Mouse (Mus musculus) intestine, postnatal 0 days (tissue): ENCODE measurements around the gene Hnrnph3. TPM values are rescaled to one million over a fixed set of nuclear protein-coding genes. Genes with fewer than 3 reads are reported as not detected.

Experiments
- ATAC-seq: fragments of 200-750 bp; cut with Nextera tagmentation; 2 replicates; pipeline ENCODE4 v1.8.0; 2017; ENCODE audit warnings: mild to moderate bottlenecking, moderate TSS enrichment, moderate library complexity
- H3K27ac ChIP-seq: fragments of 300-500 bp; sonication (generic); 2 replicates; pipeline ENCODE4 v1.5.1; 2014; ENCODE audit warnings: mild to moderate bottlenecking, low read depth, low read length, moderate library complexity
- H3K27me3 ChIP-seq: fragments of 300-500 bp; sonication (generic); replicated peaks from 2 replicates; pipeline ENCODE4 v1.6.1; 2014; ENCODE audit warnings: low read length, mixed read lengths; ENCODE audit not compliant: control insufficient read depth, insufficient read depth
- H3K36me3 ChIP-seq: fragments of 300-500 bp; sonication (generic); 2 replicates; pipeline ENCODE4 v1.6.1; 2014; ENCODE audit warnings: mild to moderate bottlenecking, moderate library complexity; ENCODE audit not compliant: control insufficient read depth, insufficient read depth
- H3K4me1 ChIP-seq: fragments of 300-500 bp; sonication (generic); replicated peaks from 2 replicates; pipeline ENCODE4 v1.6.1; 2014; ENCODE audit warnings: antibody characterized with exemption, low read length, mixed read lengths; ENCODE audit not compliant: control insufficient read depth, insufficient read depth
- H3K4me2 ChIP-seq: fragments of 300-500 bp; sonication (generic); replicated peaks from 2 replicates; pipeline ENCODE4 v1.6.1; 2014; ENCODE audit warnings: low read depth, mild to moderate bottlenecking, moderate library complexity
- H3K4me3 ChIP-seq: fragments of 300-500 bp; sonication (generic); 2 replicates; pipeline ENCODE4 v1.5.1; 2014; ENCODE audit warnings: low read depth, low read length
- H3K9ac ChIP-seq: fragments of 300-500 bp; sonication (generic); 2 replicates; pipeline ENCODE4 v1.6.1; 2014; ENCODE audit warnings: mild to moderate bottlenecking, low read depth, low read length
- H3K9me3 ChIP-seq: fragments of 300-500 bp; sonication (generic); 2 replicates; pipeline ENCODE4 v1.6.1; 2016; ENCODE audit warnings: mixed run types; ENCODE audit not compliant: control insufficient read depth
- CTCF ChIP-seq: sonication (generic); IDR thresholded peaks from 2 replicates; pipeline ENCODE4 v1.5.1; 2016; ENCODE audit warnings: low read depth, mild to moderate bottlenecking, control low read depth, antibody characterized with exemption, moderate library complexity
- WGBS: fragments of 180-500 bp; shearing (Covaris S2); extraction: QIAGEN DNeasy Blood & Tissue Kit; methylation state at CpG from one replicate; pipeline ENCODE4 v1.1.7; 2014; 5-methylcytosine and 5-hydroxymethylcytosine counted together
- polyA plus RNA-seq: library from polyadenylated mRNA; unstranded; fragments of >200 nt; fragmentation: Nextera tagmentation; extraction: Ambion mirVana; gene quantifications from 2 replicates; pipeline ENCODE4 v1.2.1, GENCODE M21; 2015

The Hnrnph3 gene
- polyA plus RNA-seq, 1 experiment from 2014 or later: 21.2 TPM

DNA sequence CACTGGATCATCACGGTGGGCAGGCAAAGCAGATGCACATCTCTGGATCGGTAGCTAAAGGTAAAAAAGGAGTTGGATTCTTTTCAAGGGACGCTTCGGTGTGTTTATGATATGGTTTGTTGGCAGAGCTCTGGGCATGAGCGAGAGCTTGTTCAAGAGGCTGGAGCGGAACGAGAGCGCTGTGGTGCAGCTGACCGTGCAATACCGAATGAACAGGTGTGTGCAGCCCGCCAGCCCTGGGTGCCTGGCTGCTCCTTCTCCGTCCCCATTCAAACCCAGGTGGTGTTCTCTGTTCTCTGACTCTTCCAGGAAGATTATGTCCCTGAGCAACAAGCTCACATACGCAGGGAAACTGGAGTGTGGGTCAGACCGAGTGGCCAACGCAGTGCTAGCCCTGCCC lies 57.7 kb downstream of the Hnrnph3 start:
- ATAC-seq: no peak
- no peaks in the 10 kb centered on the region for H3K4me1 ChIP-seq
- H3K36me3 ChIP-seq: peaks cover 85% of the 10 kb centered on the region
- WGBS: 92% methylated on average over 15 of the region's 15 CpGs
- no peaks in the 10 kb centered on the region for H3K27me3 ChIP-seq
- TF ChIP-seq CTCF: no peak
- no peak overlapping the region for H3K9ac ChIP-seq
- H3K27ac ChIP-seq: no peak overlapping the region
- no peak overlapping the region for H3K4me3 ChIP-seq
- no peak overlapping the region for H3K4me2 ChIP-seq
- H3K9me3 ChIP-seq: no peaks in the 10 kb centered on the region

DNA sequence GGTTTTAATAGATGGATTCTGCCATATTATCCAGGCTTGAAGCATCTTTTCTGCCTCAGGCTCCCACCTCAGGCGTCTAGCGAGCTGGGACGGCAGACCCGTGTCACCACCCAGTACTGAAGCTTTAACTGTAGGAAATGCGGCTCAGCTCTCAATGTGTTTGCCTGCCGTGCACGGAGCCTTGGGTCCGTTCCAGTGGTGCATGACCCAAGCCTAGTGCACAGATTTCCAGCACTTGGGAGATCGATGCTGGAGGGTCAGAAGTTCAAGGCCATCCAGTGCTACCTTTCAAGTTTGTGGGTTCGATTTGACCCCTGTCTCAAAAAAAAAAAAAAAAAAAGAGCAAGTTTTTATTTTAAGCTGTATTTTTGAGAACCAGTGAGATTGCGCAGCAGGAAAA lies 58.2 kb downstream of the Hnrnph3 start:
- 94% methylated on average over 11 of the region's 11 CpGs for WGBS

More for the DNA sequence above, 58.2 kb downstream of the Hnrnph3 start:
- no peak for TF ChIP-seq CTCF
- Histone ChIP-seq H3K27me3 (no peaks in the 10 kb centered on the region), H3K36me3 (peaks cover 86% of the 10 kb centered on the region), H3K4me3 (no peak overlapping the region), H3K27ac (no peak overlapping the region), H3K4me2 (no peak overlapping the region), H3K9ac (no peak overlapping the region), H3K9me3 (no peaks in the 10 kb centered on the region), H3K4me1 (no peaks in the 10 kb centered on the region)
- no peak for ATAC-seq

Other genes starting within 250 kb of the Hnrnph3 start
- 45.7 and 46.8 TPM in 2 replicates for gene Ccar1, start 231.9 kb downstream of the Hnrnph3 start, polyA plus RNA-seq
- gene Tet1, start 115.2 kb downstream of the Hnrnph3 start, polyA plus RNA-seq: 3.0 and 5.2 TPM in 2 replicates
- 14.6 and 16.3 TPM in 2 replicates for gene Slc25a16, start 103.6 kb downstream of the Hnrnph3 start, polyA plus RNA-seq
- 9.6 and 11.5 TPM in 2 replicates for gene Dna2, start 77.2 kb downstream of the Hnrnph3 start, polyA plus RNA-seq
- gene Rufy2, start 44.0 kb downstream of the Hnrnph3 start, polyA plus RNA-seq: 13.9 and 18.8 TPM in 2 replicates
- 36.2 and 43.7 TPM in 2 replicates for gene Pbld2, start 98 bp upstream of the Hnrnph3 start, polyA plus RNA-seq
- gene Pbld1, start 35.9 kb upstream of the Hnrnph3 start, polyA plus RNA-seq: 1.8 and 2.1 TPM in 2 replicates
- not detected in 2 replicates for gene Atoh7, start 75.4 kb upstream of the Hnrnph3 start, polyA plus RNA-seq
- 0.03 and 0.05 TPM in 2 replicates for gene Mypn, start 179.7 kb upstream of the Hnrnph3 start, polyA plus RNA-seq
- gene Herc4, start 219.6 kb upstream of the Hnrnph3 start, polyA plus RNA-seq: 19.2 and 21.4 TPM in 2 replicates